Mouse (Mus musculus) small intestine, adult 2 months (tissue): ENCODE data around the gene Pigw. TPM values are rescaled to one million over a fixed set of nuclear protein-coding genes. Genes with fewer than 3 reads are reported as not detected.

Experiments used
- H3K27ac ChIP-seq: fragments of 200-500 bp; 2 replicates; pipeline ENCODE4 v1.5.1; 2012; ENCODE audit warnings: low read depth, low read length, control low read depth, inconsistent platforms; ENCODE audit not compliant: insufficient read depth
- H3K27me3 ChIP-seq: fragments of 200-500 bp; 2 replicates; pipeline ENCODE4 v1.6.1; 2012; ENCODE audit warnings: mild to moderate bottlenecking, moderate library complexity, low read length, inconsistent platforms; ENCODE audit not compliant: control insufficient read depth, insufficient read depth
- H3K36me3 ChIP-seq: fragments of 200-500 bp; 2 replicates; pipeline ENCODE4 v1.6.1; 2012; ENCODE audit warnings: mild to moderate bottlenecking, low read length, control low read depth, inconsistent platforms; ENCODE audit not compliant: control insufficient read depth, insufficient read depth
- H3K4me1 ChIP-seq: fragments of 200-500 bp; 2 replicates; pipeline ENCODE4 v1.6.1; 2012; ENCODE audit warnings: low read length, inconsistent platforms, mixed read lengths; ENCODE audit not compliant: control insufficient read depth, insufficient read depth, insufficient read length
- H3K4me3 ChIP-seq: fragments of 200-500 bp; 2 replicates; pipeline ENCODE4 v1.5.1; 2012; ENCODE audit warnings: low read depth, mild to moderate bottlenecking, control low read depth, inconsistent platforms, low read length, moderate library complexity
- CTCF ChIP-seq: fragments of 200-500 bp; IDR thresholded peaks from 2 replicates; pipeline ENCODE4 v1.5.1; 2012; ENCODE audit warnings: low read depth, mild to moderate bottlenecking, control low read depth, inconsistent platforms, low read length, moderate library complexity, mixed read lengths; ENCODE audit not compliant: insufficient replicate concordance, insufficient read length; ENCODE audit errors: extremely low read depth
- POLR2A ChIP-seq: fragments of 200-500 bp; IDR thresholded peaks from 2 replicates; pipeline ENCODE4 v1.6.1; 2012; ENCODE audit warnings: low read depth, mild to moderate bottlenecking, control low read depth, inconsistent platforms, low read length, moderate library complexity
- WGBS: fragments of 180-500 bp; shearing (Covaris S2); methylation state at CpG from one replicate; pipeline ENCODE4 v1.1.7; 2018; 5-methylcytosine and 5-hydroxymethylcytosine counted together
- polyA plus RNA-seq: library from polyadenylated mRNA; depleted of rRNA; stranded (reverse); fragments of >200 nt; gene quantifications from 2 replicates; pipeline ENCODE4 v1.2.3, GENCODE M21; 2012

The Pigw gene
- polyA plus RNA-seq, 1 experiment, result 0.98 TPM

DNA sequence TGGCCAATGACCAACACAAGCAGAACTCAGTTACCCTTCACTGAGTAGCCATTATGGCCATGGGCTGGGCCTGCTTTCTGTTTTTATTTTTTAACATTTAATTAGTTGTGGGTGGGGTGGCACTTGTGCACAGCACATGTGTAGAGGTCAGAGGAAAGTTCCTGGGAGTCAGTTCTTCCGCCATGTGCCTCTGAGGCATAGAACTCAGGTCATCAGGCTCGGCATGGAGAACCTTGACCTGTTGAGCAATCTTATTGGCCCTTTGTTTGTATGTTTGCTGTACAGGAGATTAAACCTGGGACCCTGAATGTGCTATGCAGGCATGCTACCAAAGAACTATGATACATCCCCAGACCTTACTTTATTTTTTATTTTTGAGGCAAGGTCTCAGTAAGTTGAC, 9.4 kb upstream of the Pigw start:
- 53% methylated on average over 2 of the region's 2 CpGs for WGBS
- TF ChIP-seq POLR2A, result no peak
- no peak for TF ChIP-seq CTCF
- no peak overlapping the region for H3K27ac ChIP-seq
- H3K27me3 ChIP-seq, result no peaks in the 10 kb centered on the region
- H3K36me3 ChIP-seq, result peaks cover 41% of the 10 kb centered on the region
- H3K4me3 ChIP-seq, result no peak overlapping the region
- peaks cover 7% of the 10 kb centered on the region; the same call in 1 of the 2 replicates for H3K4me1 ChIP-seq

GRCm38 (mm10) chr11:84888025-84888424, 7.9 kb upstream of the Pigw start:
- Histone ChIP-seq H3K36me3 (peaks cover 37% of the 10 kb centered on the region), H3K27me3 (no peaks in the 10 kb centered on the region), H3K4me3 (no peak overlapping the region), H3K4me1 (peaks cover 7% of the 10 kb centered on the region; the same call in 1 of the 2 replicates), H3K27ac (no peak overlapping the region)
- WGBS, result 98% methylated on average over 8 of the region's 8 CpGs
- TF ChIP-seq CTCF, result no peak
- no peak for TF ChIP-seq POLR2A

DNA sequence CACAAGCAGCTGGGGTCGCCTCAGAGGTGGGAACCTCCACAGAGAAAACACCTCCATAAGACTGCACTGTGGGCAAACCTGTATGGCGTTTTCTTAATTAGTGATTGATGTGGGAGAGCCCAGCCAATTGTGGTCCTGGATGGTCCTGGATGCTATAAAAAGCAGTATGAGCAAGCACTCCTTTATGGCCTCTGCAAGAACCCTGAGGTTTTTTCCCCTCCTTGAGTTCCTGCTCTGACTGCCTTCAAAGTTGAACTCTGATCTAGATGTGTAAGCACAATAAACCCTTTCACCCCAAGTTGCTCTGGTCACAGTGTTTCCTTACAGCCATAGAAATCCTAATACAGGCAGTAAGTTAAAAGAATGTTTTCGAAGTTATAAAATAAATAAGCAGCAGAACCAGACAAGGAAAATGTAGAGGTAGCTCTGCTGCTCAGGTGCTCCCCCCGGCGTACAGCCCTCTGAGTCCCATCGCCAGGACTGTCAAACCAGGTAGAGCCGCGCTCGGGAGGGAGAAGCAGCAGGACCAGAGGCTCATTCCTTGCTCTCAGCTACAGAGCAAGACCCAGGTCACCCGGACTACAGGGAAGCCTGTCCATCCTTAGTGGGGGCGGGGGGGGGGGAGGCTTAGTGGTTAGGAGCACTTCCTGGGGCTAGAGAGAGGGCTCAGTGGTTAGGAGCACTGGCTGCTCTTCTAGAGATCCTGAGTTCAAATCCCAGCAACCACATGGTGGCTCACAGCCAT, 6.9 kb upstream of the Pigw start:
- Histone ChIP-seq H3K4me3 (0 out of 2 replicates have a peak overlapping the region, but pooled peaks have one; percentile 24), H3K4me1 (peaks cover 7% of the 10 kb centered on the region; the same call in 1 of the 2 replicates), H3K36me3 (peaks cover 33% of the 10 kb centered on the region), H3K27ac (peak overlapping the region; percentile 97), H3K27me3 (no peaks in the 10 kb centered on the region)
- 46% methylated on average over 11 of the region's 11 CpGs for WGBS
- TF ChIP-seq POLR2A (no peak), CTCF (no peak)

DNA sequence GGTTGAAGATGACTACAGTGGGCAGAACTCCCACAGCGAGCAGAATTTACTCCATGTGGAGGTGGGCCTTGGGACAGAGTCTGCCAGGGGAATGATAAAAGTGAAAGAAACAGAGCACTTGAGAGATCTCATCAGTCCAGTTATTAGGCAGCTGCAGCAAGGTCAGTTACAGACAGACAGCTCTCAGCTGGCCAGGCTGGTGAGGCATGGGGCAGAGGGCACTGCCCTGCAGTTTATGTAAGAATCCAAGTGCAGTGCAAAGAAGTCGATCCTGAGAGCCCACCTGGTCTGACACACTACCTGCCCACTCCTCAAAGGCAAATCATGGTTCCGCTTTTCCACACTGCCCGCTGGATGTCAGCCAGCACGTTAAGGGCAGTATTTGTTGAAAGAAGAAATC, 6.2 kb upstream of the Pigw start:
- Histone ChIP-seq H3K27ac (peak overlapping the region; percentile 97), H3K27me3 (no peaks in the 10 kb centered on the region), H3K4me1 (peaks cover 10% of the 10 kb centered on the region), H3K36me3 (peaks cover 31% of the 10 kb centered on the region), H3K4me3 (no peak overlapping the region)
- TF ChIP-seq POLR2A (no peak), CTCF (no peak)
- WGBS, result 58% methylated on average over 5 of the region's 5 CpGs

GRCm38 (mm10) chr11:84885238-84885637, 5.2 kb upstream of the Pigw start:
- Histone ChIP-seq H3K36me3 (peaks cover 29% of the 10 kb centered on the region), H3K27me3 (no peaks in the 10 kb centered on the region), H3K27ac (no peak overlapping the region), H3K4me1 (peaks cover 12% of the 10 kb centered on the region), H3K4me3 (no peak overlapping the region)
- no peak for TF ChIP-seq CTCF
- no peak for TF ChIP-seq POLR2A
- WGBS, result 91% methylated on average over 4 of the region's 4 CpGs

DNA sequence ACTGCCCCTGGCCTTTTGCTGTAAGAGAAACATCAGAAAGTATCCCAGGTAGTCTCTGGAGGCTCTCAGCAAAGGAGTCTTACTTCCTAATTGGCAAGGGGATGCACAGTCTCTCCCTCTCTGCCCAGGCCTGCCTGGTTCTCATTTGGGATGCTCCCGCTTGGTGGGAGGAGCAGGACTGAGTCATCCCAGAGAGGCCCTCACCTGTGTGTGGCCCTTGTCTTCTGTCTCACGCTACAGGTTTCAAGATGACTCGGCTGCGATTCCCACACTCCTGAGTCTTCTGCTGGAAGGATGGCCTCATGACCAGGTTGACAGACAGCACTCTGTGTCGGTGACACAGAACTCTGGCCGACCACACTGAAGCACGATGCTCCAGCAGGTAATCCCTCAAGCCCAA, 2.3 kb upstream of the Pigw start:
- Histone ChIP-seq H3K27me3 (no peaks in the 10 kb centered on the region), H3K27ac (no peak overlapping the region), H3K36me3 (peaks cover 16% of the 10 kb centered on the region), H3K4me3 (no peak overlapping the region), H3K4me1 (peaks cover 12% of the 10 kb centered on the region)
- 95% methylated on average over 7 of the region's 7 CpGs for WGBS
- TF ChIP-seq POLR2A (no peak), CTCF (no peak)

DNA sequence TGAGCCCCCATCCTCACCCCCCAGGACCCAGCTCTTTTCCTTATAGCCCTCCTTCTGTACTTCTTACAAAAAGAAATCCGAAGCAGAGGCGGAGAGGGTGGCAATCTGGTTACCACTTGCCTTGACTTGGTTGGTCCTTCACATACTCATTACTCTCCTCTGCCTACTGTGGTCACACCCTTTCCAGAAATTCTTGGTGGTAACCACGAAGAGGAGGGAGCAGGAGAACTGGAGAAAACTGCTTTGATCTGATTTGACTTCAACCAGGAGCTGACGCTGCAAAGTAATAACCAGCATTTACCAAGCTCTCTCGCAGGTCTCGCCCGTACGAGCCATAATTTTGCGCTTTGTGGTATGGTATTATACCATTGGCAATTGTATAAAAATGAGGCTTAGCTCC, 886 bp upstream of the Pigw start:
- peak overlapping the region; percentile 95 for H3K4me3 ChIP-seq
- WGBS, result 40% methylated on average over 9 of the region's 9 CpGs
- H3K27ac ChIP-seq, result peak overlapping the region; percentile 10
- no peak for TF ChIP-seq CTCF
- no peak for TF ChIP-seq POLR2A
- peaks cover 5% of the 10 kb centered on the region for H3K4me1 ChIP-seq
- H3K36me3 ChIP-seq, result peaks cover 11% of the 10 kb centered on the region
- H3K27me3 ChIP-seq, result no peaks in the 10 kb centered on the region

GRCm38 (mm10) chr11:84880465-84880961, 428 bp upstream of the Pigw start:
- H3K27ac ChIP-seq, result peak overlapping the region; percentile 10
- TF ChIP-seq POLR2A (no peak), CTCF (peak; percentile 52; the same call in 1 of the 2 replicates)

More at GRCm38 (mm10) chr11:84880465-84880961, 428 bp upstream of the Pigw start:
- under 1% methylated on average over 24 of the region's 24 CpGs for WGBS
- H3K4me1 ChIP-seq, result peaks cover 5% of the 10 kb centered on the region
- H3K36me3 ChIP-seq, result peaks cover 9% of the 10 kb centered on the region
- peak overlapping the region; percentile 95 for H3K4me3 ChIP-seq
- H3K27me3 ChIP-seq, result no peaks in the 10 kb centered on the region
